Mouse (Mus musculus): ENCODE measurements at regions not wholly inside any gene's neighbourhood (a gene's known extent, or its start where the extent isn't known, plus 50 kb on each side); places are given as distances from the start of the nearest gene placed in this dataset.

DNA sequence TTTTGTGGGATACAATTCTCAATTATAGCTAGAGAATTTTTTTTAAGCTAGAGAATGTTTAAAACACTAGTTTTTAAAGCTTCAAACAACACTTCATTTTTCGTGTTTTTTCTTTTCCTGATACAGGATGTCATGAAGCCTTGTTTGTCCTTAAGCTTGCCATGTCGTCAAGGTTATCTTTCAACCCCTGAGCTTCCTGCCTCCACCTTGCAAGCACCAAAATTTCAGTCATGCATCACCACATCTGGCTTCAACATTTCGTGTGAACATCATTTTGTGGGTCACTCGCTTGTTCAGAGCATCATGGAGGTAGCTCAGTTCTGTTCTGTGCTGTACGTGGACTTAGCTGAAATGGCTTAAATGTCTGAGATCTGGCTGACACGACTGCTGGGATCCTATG, 96.6 kb downstream of the Rgs2 start:
- TF ChIP-seq CTCF (IDR thresholded peaks at IDR 0.05; ENCODE audit: control insufficient read depth, insufficient read depth, low read length) (no peak), POLR2A (IDR thresholded peaks at IDR 0.05; ENCODE audit: borderline replicate concordance, control insufficient read depth, low read depth, low read length) (no peak)

All from bone marrow, adult 2 months (tissue).